Mouse (Mus musculus) spleen, adult 2 months (tissue): Measurements from ENCODE around the gene Slc7a8.

ENCODE experiments used
- CTCF ChIP-seq: fragments of 200-500 bp; IDR thresholded peaks from 2 replicates; pipeline ENCODE4 v1.5.1; 2011; ENCODE audit warnings: mild to moderate bottlenecking, inconsistent platforms; ENCODE audit not compliant: insufficient read depth, insufficient read length, insufficient replicate concordance; ENCODE audit errors: extremely low read depth
- POLR2A ChIP-seq: fragments of 200-500 bp; IDR thresholded peaks from 2 replicates; pipeline ENCODE4 v1.6.1; 2011; ENCODE audit warnings: low read depth, low read length, inconsistent platforms

- TF ChIP-seq CTCF, result no peak
- TF ChIP-seq POLR2A, result no peak
Measured at GRCm38 (mm10) chr14:54742375-54742774, 39.4 kb downstream of the Slc7a8 start.
